Mouse (Mus musculus): Measurements from ENCODE around the gene Lrrc32. TPM values are rescaled to one million over a fixed set of nuclear protein-coding genes. Genes with fewer than 3 reads are reported as not detected.
A peak's percentile ranks its signal among the peaks of the same experiment; 100 is the strongest.

Lrrc32 gene
- total and polyA plus RNA-seq, 3 experiments: 2.3 to 23.7 (median 5.3) TPM

DNA sequence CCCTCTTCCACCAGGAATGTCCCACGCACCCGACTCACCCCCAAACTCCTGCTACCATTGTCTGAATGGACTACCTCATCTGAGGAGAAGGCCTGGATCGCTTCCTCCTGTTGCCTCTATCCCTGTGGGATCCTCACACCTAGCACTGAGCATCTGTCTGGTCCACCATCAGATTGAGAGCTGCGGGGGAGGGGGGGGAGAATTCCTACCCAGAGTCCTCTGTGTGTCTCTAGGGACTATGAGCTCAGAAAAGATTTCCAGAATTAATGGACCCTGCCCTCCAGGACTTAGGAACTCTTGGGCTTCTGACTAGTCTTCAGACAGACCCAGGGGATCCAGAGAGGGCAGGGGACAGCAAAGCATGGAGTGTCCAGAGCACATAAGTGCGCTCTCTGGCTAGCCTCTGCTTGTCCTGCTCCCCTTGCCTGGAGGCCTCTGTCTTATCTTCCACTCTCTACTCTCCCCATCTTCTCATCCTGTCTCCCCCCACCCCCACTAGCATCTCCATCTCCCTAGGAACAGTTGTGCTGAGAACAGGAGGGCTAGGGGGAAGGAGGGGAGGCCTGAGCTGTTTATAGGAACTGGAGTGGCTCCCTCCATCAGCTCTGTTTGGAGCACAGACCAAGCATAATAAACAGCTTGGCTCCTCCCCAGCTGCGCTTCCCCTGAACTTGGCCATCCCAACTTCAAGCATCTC, 15.0 kb downstream of the Lrrc32 start:
- in situ Hi-C loops (cut with MboI; ENCODE audit: low pct_ligation_motif_present, low pct_unique_long_range_greater_than_20kb, low sequenced_read_pairs): no loop called here
- H3K4me2 ChIP-seq (ENCODE audit: insufficient read depth, low read depth, poor library complexity, severe bottlenecking): no peak overlapping the region
- dilution Hi-C loops (cut with MboI; ENCODE audit: extremely low pct_ligation_motif_present, extremely low pct_unique_long_range_greater_than_20kb, low sequenced_read_pairs): no loop called here
- no peaks in the 10 kb centered on the region for H3K27me3 ChIP-seq (replicated peaks)
- H3K36me3 ChIP-seq (replicated peaks in 1 of 2; ENCODE audit: control insufficient read depth in 1 of 2, insufficient read depth in 1 of 2, low read length in 1 of 2): peaks cover 22 to 33% of the 10 kb centered on the region in 2 experiments
- H3K27ac ChIP-seq (ENCODE audit: insufficient read depth, low read depth): no peak overlapping the region
- H3K4me1 ChIP-seq (ENCODE audit: control insufficient read depth in 1 of 2, insufficient read depth in 2 of 2): peaks cover 4 to 25% of the 10 kb centered on the region in 2 experiments
- no peak overlapping the region for H3K9ac ChIP-seq (ENCODE audit: insufficient read depth, low read depth)
- no peaks in the 10 kb centered on the region for H3K9me3 ChIP-seq (replicated peaks; ENCODE audit: low read length)
- TF ChIP-seq JUND (conservative IDR thresholded peaks at IDR 0.05; ENCODE audit: low read depth, low read length): no peak
- no peak for TF ChIP-seq USF1 (IDR thresholded peaks at IDR 0.05; ENCODE audit: low read depth, low read length)
- no peak for TF ChIP-seq MEF2A (IDR thresholded peaks at IDR 0.05; ENCODE audit: borderline replicate concordance, low read depth, low read length)
- no peak for TF ChIP-seq TCF12 (IDR thresholded peaks at IDR 0.05; ENCODE audit: low read depth, low read length)
- TF ChIP-seq HCFC1 (IDR thresholded peaks at IDR 0.05; ENCODE audit: low read depth, low read length): no peak
- no peak for TF ChIP-seq MAFK (IDR thresholded peaks at IDR 0.05; ENCODE audit: insufficient replicate concordance, low read length)
- no peak for TF ChIP-seq RAD21 (IDR thresholded peaks at IDR 0.05; ENCODE audit: low read depth, low read length)
- no peak for TF ChIP-seq POLR2A (IDR thresholded peaks at IDR 0.05; ENCODE audit: low read depth, low read length)
- no peak for TF ChIP-seq JUN (IDR thresholded peaks at IDR 0.05; ENCODE audit: insufficient read depth, low read depth, low read length)
- no peak for TF ChIP-seq ZNF384 (IDR thresholded peaks at IDR 0.05; ENCODE audit: low read depth, low read length)
- no peaks in the 10 kb centered on the region for H3K79me2 ChIP-seq (replicated peaks; ENCODE audit: control insufficient read depth, extremely low read depth, insufficient read depth, poor library complexity, severe bottlenecking)
- no peak for DNase-seq (ENCODE audit: extremely low read depth)
- no peak overlapping the region for H3K4me3 ChIP-seq (replicated peaks in 1 of 3; ENCODE audit: low read depth in 2 of 3, low read length in 2 of 3, poor library complexity in 1 of 3)

DNA sequence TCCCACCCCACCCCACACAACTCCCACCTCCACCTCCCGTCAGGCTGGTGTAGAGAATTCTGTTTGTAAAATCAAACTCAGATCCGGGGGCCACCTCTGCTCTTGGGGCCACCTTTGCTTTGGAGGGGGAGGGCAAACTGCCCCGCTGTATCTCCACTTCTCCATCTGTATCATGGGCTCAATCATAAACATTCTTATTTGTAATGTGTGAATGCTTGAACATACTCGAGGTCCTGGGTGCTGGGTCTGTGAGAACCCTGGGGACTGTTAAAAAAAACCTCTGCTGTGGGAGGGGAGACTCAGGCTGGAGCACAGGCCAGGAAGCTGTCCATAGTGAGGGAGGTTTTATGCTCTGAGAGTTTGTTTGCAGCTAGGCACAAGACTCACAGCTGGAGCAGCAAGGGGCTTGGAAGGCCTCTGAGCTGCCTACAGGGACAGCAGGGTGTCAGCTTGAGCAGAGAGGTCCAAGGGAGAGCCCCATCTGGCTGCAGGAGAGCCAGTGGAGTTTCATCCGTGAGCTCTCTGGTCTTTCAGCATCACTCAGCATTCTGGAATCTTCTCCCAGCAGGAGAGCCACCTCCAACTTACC, 15.7 kb downstream of the Lrrc32 start:
- TF ChIP-seq ZNF384 (IDR thresholded peaks at IDR 0.05; ENCODE audit: low read depth, low read length): peak; percentile 20; the same call in 1 of the 2 replicates
- TF ChIP-seq POLR2A (IDR thresholded peaks at IDR 0.05; ENCODE audit: low read depth, low read length): no peak
- H3K4me2 ChIP-seq (ENCODE audit: insufficient read depth, low read depth, poor library complexity, severe bottlenecking): no peak overlapping the region
- H3K9ac ChIP-seq (ENCODE audit: insufficient read depth, low read depth): no peak overlapping the region
- no peak for DNase-seq (ENCODE audit: extremely low read depth)
- H3K4me1 ChIP-seq (ENCODE audit: control insufficient read depth in 1 of 2, insufficient read depth in 2 of 2): peaks cover 4 to 25% of the 10 kb centered on the region in 2 experiments
- H3K27ac ChIP-seq (ENCODE audit: insufficient read depth, low read depth): no peak overlapping the region
- no peak overlapping the region for H3K4me3 ChIP-seq (replicated peaks in 1 of 3; ENCODE audit: low read depth in 2 of 3, low read length in 2 of 3, poor library complexity in 1 of 3)
- H3K9me3 ChIP-seq (replicated peaks; ENCODE audit: low read length): no peaks in the 10 kb centered on the region
- in situ Hi-C loops (cut with MboI; ENCODE audit: low pct_ligation_motif_present, low pct_unique_long_range_greater_than_20kb, low sequenced_read_pairs) (no loop called here), dilution Hi-C loops (cut with MboI; ENCODE audit: extremely low pct_ligation_motif_present, extremely low pct_unique_long_range_greater_than_20kb, low sequenced_read_pairs) (no loop called here)
- no peaks in the 10 kb centered on the region for H3K27me3 ChIP-seq (replicated peaks)
- H3K36me3 ChIP-seq (replicated peaks in 1 of 2; ENCODE audit: control insufficient read depth in 1 of 2, insufficient read depth in 1 of 2, low read length in 1 of 2): peaks cover 15 to 25% of the 10 kb centered on the region in 2 experiments
- no peaks in the 10 kb centered on the region for H3K79me2 ChIP-seq (replicated peaks; ENCODE audit: control insufficient read depth, extremely low read depth, insufficient read depth, poor library complexity, severe bottlenecking)

GRCm38 (mm10) chr7:98505664-98506063, 16.6 kb downstream of the Lrrc32 start:
- Histone ChIP-seq H3K4me1 (ENCODE audit: control insufficient read depth in 1 of 2, insufficient read depth in 2 of 2) (peaks cover 10 to 28% of the 10 kb centered on the region in 2 experiments), H3K9me3 (replicated peaks; ENCODE audit: low read length) (no peaks in the 10 kb centered on the region), H3K27me3 (replicated peaks) (no peaks in the 10 kb centered on the region), H3K27ac (ENCODE audit: insufficient read depth, low read depth) (no peak overlapping the region), H3K4me2 (ENCODE audit: insufficient read depth, low read depth, poor library complexity, severe bottlenecking) (no peak overlapping the region), H3K36me3 (replicated peaks in 1 of 2; ENCODE audit: control insufficient read depth in 1 of 2, insufficient read depth in 1 of 2, low read length in 1 of 2) (peaks cover 9 to 17% of the 10 kb centered on the region in 2 experiments), H3K9ac (ENCODE audit: insufficient read depth, low read depth) (no peak overlapping the region), H3K4me3 (replicated peaks in 1 of 3; ENCODE audit: low read depth in 2 of 3, low read length in 2 of 3, poor library complexity in 1 of 3) (no peak overlapping the region), H3K79me2 (replicated peaks; ENCODE audit: control insufficient read depth, extremely low read depth, insufficient read depth, poor library complexity, severe bottlenecking) (no peaks in the 10 kb centered on the region)
- in situ Hi-C loops (cut with MboI; ENCODE audit: low pct_ligation_motif_present, low pct_unique_long_range_greater_than_20kb, low sequenced_read_pairs): no loop called here
- dilution Hi-C loops (cut with MboI; ENCODE audit: extremely low pct_ligation_motif_present, extremely low pct_unique_long_range_greater_than_20kb, low sequenced_read_pairs): no loop called here
- no peak for DNase-seq (ENCODE audit: extremely low read depth)
- no peak for TF ChIP-seq UBTF (IDR thresholded peaks at IDR 0.05; ENCODE audit: low read depth, low read length)
- no peak for TF ChIP-seq ZKSCAN1 (IDR thresholded peaks at IDR 0.05; ENCODE audit: borderline replicate concordance, low read depth, low read length)
- TF ChIP-seq ETS1 (conservative IDR thresholded peaks at IDR 0.05; ENCODE audit: low read depth, low read length): no peak
- no peak for TF ChIP-seq USF1 (IDR thresholded peaks at IDR 0.05; ENCODE audit: low read depth, low read length)
- TF ChIP-seq JUND (conservative IDR thresholded peaks at IDR 0.05; ENCODE audit: low read depth, low read length): no peak

Measured in CH12.LX (cell line).